Mouse (Mus musculus): ENCODE data around the gene Myt1l.
A peak's percentile ranks its signal among the peaks of the same experiment; 100 is the strongest.

The Myt1l gene

GRCm38 (mm10) chr12:29655197-29655632 lies 127.0 kb downstream of the Myt1l start:
- peak in 1 of 2 experiments; percentile 43 for DNase-seq (ENCODE audit: low spot score in 2 of 2)

- DNase-seq (ENCODE audit: low spot score in 2 of 2), result no peak
These were observed 127.5 kb downstream of the Myt1l start for GRCm38 (mm10) chr12:29655673-29656072.

GRCm38 (mm10) chr12:29657061-29657460 lies 128.9 kb downstream of the Myt1l start:
- DNase-seq (ENCODE audit: low spot score in 2 of 2), result peak in 1 of 2 experiments; percentile 30

GRCm38 (mm10) chr12:29657870-29658269 lies 129.7 kb downstream of the Myt1l start:
- no peak for DNase-seq (ENCODE audit: low spot score in 2 of 2)

- no peak for DNase-seq (ENCODE audit: low spot score in 2 of 2)
These were observed 143.8 kb downstream of the Myt1l start for GRCm38 (mm10) chr12:29671984-29672383.

- peak; percentile 42 to 68 for DNase-seq (ENCODE audit: low spot score in 2 of 2)
These were observed 147.6 kb downstream of the Myt1l start for GRCm38 (mm10) chr12:29675594-29676362.

GRCm38 (mm10) chr12:29682384-29682783 lies 154.2 kb downstream of the Myt1l start:
- DNase-seq (ENCODE audit: low spot score in 2 of 2), result no peak

- no peak for DNase-seq (ENCODE audit: low spot score in 2 of 2)
These were observed 154.8 kb downstream of the Myt1l start for GRCm38 (mm10) chr12:29682946-29683345.

- DNase-seq (ENCODE audit: low spot score in 2 of 2), result no peak
These were observed 158.1 kb downstream of the Myt1l start for GRCm38 (mm10) chr12:29686241-29686640.

GRCm38 (mm10) chr12:29691566-29691965 lies 163.4 kb downstream of the Myt1l start:
- DNase-seq (ENCODE audit: low spot score in 2 of 2), result no peak

- no peak for DNase-seq (ENCODE audit: low spot score in 2 of 2)
These were observed 167.0 kb downstream of the Myt1l start for GRCm38 (mm10) chr12:29695194-29695593.

- peak in 1 of 2 experiments; percentile 23 for DNase-seq (ENCODE audit: low spot score in 2 of 2)
These were observed 169.6 kb downstream of the Myt1l start for GRCm38 (mm10) chr12:29697526-29698500.

GRCm38 (mm10) chr12:29698541-29698940 lies 170.4 kb downstream of the Myt1l start:
- no peak for DNase-seq (ENCODE audit: low spot score in 2 of 2)

- DNase-seq (ENCODE audit: low spot score in 2 of 2), result no peak
These were observed 170.8 kb downstream of the Myt1l start for GRCm38 (mm10) chr12:29698976-29699375.

- no peak for DNase-seq (ENCODE audit: low spot score in 2 of 2)
These were observed 171.2 kb downstream of the Myt1l start for GRCm38 (mm10) chr12:29699386-29699785.

GRCm38 (mm10) chr12:29700026-29700425 lies 171.8 kb downstream of the Myt1l start:
- no peak for DNase-seq (ENCODE audit: low spot score in 2 of 2)

- no peak for DNase-seq (ENCODE audit: low spot score in 2 of 2)
These were observed 172.9 kb downstream of the Myt1l start for GRCm38 (mm10) chr12:29701076-29701475.

- no peak for DNase-seq (ENCODE audit: low spot score in 2 of 2)
These were observed 173.6 kb downstream of the Myt1l start for GRCm38 (mm10) chr12:29701731-29702316.

GRCm38 (mm10) chr12:29702626-29703025 lies 174.4 kb downstream of the Myt1l start:
- DNase-seq (ENCODE audit: low spot score in 2 of 2), result peak in 1 of 2 experiments; percentile 50

GRCm38 (mm10) chr12:29703541-29703940 lies 175.4 kb downstream of the Myt1l start:
- DNase-seq (ENCODE audit: low spot score in 2 of 2), result no peak

GRCm38 (mm10) chr12:29707094-29707493 lies 178.9 kb downstream of the Myt1l start:
- no peak for DNase-seq (ENCODE audit: low spot score in 2 of 2)

- DNase-seq (ENCODE audit: low spot score in 2 of 2), result no peak
These were observed 180.0 kb downstream of the Myt1l start for GRCm38 (mm10) chr12:29708166-29708565.
